Mouse (Mus musculus) hindbrain, embryonic 12.5 days (tissue): ENCODE results near the gene 0610037L13Rik. TPM values are rescaled to one million over a fixed set of nuclear protein-coding genes. Genes with fewer than 3 reads are reported as not detected.

ENCODE experiments used
- ATAC-seq: fragments of 200-750 bp; cut with Nextera tagmentation; 2 replicates; pipeline ENCODE4 v1.8.0; 2017; ENCODE audit warnings: moderate TSS enrichment; ENCODE audit not compliant: low FRiP score
- H3K27ac ChIP-seq: fragments of 300-500 bp; sonication (generic); 2 replicates; pipeline ENCODE4 v1.5.1; 2016; ENCODE audit warnings: mild to moderate bottlenecking
- H3K27me3 ChIP-seq: fragments of 300-500 bp; sonication (generic); 2 replicates; pipeline ENCODE4 v1.6.1; 2016; ENCODE audit warnings: mild to moderate bottlenecking
- H3K36me3 ChIP-seq: fragments of 300-500 bp; sonication (generic); 2 replicates; pipeline ENCODE4 v1.6.1; 2016; ENCODE audit warnings: mild to moderate bottlenecking
- H3K4me1 ChIP-seq: fragments of 300-500 bp; sonication (generic); 2 replicates; pipeline ENCODE4 v1.6.1; 2016
- H3K4me2 ChIP-seq: fragments of 300-500 bp; sonication (generic); replicated peaks from 2 replicates; pipeline ENCODE4 v1.6.1; 2016; ENCODE audit warnings: mild to moderate bottlenecking
- H3K4me3 ChIP-seq: fragments of 300-500 bp; sonication (generic); 2 replicates; pipeline ENCODE4 v1.5.1; 2016; ENCODE audit warnings: mild to moderate bottlenecking
- H3K9ac ChIP-seq: fragments of 300-500 bp; sonication (generic); 2 replicates; pipeline ENCODE4 v1.6.1; 2016; ENCODE audit warnings: mild to moderate bottlenecking, moderate library complexity
- H3K9me3 ChIP-seq: fragments of 300-500 bp; sonication (generic); replicated peaks from 2 replicates; pipeline ENCODE4 v1.6.1; 2016; ENCODE audit warnings: mild to moderate bottlenecking
- WGBS: fragments of 180-500 bp; shearing (Covaris S2); methylation state at CpG from one replicate; pipeline ENCODE4 v1.1.7; 2016; 5-methylcytosine and 5-hydroxymethylcytosine counted together
- polyA plus RNA-seq: library from polyadenylated mRNA; unstranded; fragments of >200 nt; fragmentation: Nextera tagmentation; extraction: Ambion mirVana; gene quantifications from 2 replicates; pipeline ENCODE4 v1.2.1, GENCODE M21; 2016

Gene 0610037L13Rik
- polyA plus RNA-seq, 1 experiment from 2014 or later: 113 TPM

- 4% methylated on average over 48 of the region's 48 CpGs for WGBS
- ATAC-seq: peak; percentile 90
- H3K9ac ChIP-seq: peak within 1 kb of the TSS; percentile 83
- H3K4me1 ChIP-seq: peaks cover 11% of the 10 kb centered on the region
- H3K36me3 ChIP-seq: peaks cover 33% of the 10 kb centered on the region
- no peaks in the 10 kb centered on the region for H3K9me3 ChIP-seq
- H3K4me3 ChIP-seq: peak within 1 kb of the TSS; percentile 82
- peak within 1 kb of the TSS; percentile 88 for H3K4me2 ChIP-seq
- peak within 1 kb of the TSS; percentile 68 for H3K27ac ChIP-seq
- H3K27me3 ChIP-seq: no peaks in the 10 kb centered on the region
These were observed 10.2 kb upstream of the 0610037L13Rik start, which contains the start of gene Magoh for GRCm38 (mm10) chr4:107879254-107880050. Gene Magoh, plus strand, starts transcription at chr4:107879755.

DNA sequence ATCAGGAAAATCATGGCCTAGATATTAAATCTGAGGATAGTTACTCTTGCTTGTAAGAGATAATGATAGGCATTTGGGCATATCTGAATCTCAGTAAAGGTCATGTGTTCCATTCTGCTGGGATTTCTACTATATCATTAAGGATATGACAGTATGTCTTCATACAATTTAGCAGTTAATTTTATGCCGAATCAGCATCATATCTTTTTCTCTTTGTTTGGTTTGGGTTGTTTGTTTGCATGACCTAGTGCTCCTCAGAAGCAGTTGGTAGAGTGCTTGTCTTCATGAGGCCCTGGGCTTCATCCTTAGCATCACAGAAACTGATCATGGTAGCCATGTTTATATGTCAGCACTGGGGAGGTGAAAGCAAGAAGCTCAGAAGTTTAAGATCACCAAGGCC, 8.0 kb upstream of the 0610037L13Rik start:
- H3K27ac ChIP-seq: no peak overlapping the region
- no peaks in the 10 kb centered on the region for H3K27me3 ChIP-seq
- ATAC-seq: no peak
- peaks cover 49% of the 10 kb centered on the region for H3K36me3 ChIP-seq
- WGBS: 94% methylated on average over 1 of the region's 1 CpGs
- H3K4me1 ChIP-seq: peaks cover 11% of the 10 kb centered on the region
- no peak overlapping the region for H3K4me3 ChIP-seq
- H3K9me3 ChIP-seq: no peaks in the 10 kb centered on the region
- no peak overlapping the region for H3K4me2 ChIP-seq
- H3K9ac ChIP-seq: no peak overlapping the region

DNA sequence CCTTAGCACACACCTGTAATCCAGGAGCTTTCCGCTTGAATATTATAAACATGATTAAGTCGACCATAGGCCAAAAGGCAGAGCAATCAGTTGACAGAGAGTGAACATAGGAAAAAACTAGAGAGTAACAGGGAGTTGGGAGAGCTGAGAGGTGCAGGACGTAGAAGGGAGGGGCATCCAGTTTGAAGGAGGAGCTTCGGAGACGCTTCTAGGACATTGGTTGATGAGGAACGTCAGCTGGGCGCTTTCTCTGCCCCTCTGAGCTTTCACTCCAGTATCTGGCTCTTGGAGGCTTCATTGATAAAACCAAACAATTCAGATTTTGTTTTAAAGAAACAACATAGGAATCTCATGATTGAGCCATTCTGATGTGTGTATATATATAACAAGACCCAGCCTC, 3.2 kb upstream of the 0610037L13Rik start:
- ATAC-seq: no peak
- WGBS: 81% methylated on average over 7 of the region's 7 CpGs
- peaks cover 55% of the 10 kb centered on the region for H3K36me3 ChIP-seq

GRCm38 (mm10) chr4:107889385-107889730, 255 bp upstream of the 0610037L13Rik start:
- Histone ChIP-seq H3K27me3 (no peaks in the 10 kb centered on the region), H3K9me3 (no peaks in the 10 kb centered on the region), H3K9ac (peak overlapping the region; percentile 73), H3K4me2 (peak overlapping the region; percentile 80), H3K36me3 (peaks cover 54% of the 10 kb centered on the region), H3K27ac (peak overlapping the region; percentile 85), H3K4me3 (peak overlapping the region; percentile 48), H3K4me1 (peaks cover 13% of the 10 kb centered on the region)
- WGBS: under 1% methylated on average over 12 of the region's 12 CpGs
- peak; percentile 47; the same call in 1 of the 2 replicates for ATAC-seq

More for the DNA sequence above, 3.2 kb upstream of the 0610037L13Rik start:
- Histone ChIP-seq H3K4me3 (no peak overlapping the region), H3K9me3 (no peaks in the 10 kb centered on the region), H3K4me2 (no peak overlapping the region), H3K27ac (no peak overlapping the region), H3K9ac (no peak overlapping the region), H3K4me1 (peaks cover 13% of the 10 kb centered on the region), H3K27me3 (no peaks in the 10 kb centered on the region)

DNA sequence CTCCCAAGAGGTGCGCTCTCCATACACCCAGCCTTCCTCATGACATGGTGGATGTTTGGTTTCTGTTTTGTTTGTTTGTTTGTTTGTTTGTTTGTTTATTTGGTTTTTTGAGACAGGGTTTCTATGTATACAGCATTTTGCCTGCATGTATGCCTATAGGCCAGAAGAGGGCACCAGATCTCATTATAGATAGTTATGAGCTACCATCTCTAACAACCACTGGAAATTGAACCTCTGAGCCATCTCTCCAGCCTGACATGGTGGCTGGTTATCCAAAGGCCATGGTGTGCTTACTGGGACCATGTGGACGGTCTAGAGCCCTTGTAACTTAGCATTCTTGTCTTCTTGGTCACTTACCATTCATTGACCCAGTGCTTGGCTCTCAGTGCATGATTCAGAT, 3.0 kb downstream of the 0610037L13Rik start:
- WGBS: 74% methylated on average over 2 of the region's 2 CpGs
- Histone ChIP-seq H3K4me2 (no peak overlapping the region), H3K4me3 (no peak overlapping the region), H3K4me1 (peaks cover 13% of the 10 kb centered on the region), H3K36me3 (peaks cover 57% of the 10 kb centered on the region), H3K27ac (no peak overlapping the region), H3K9me3 (no peaks in the 10 kb centered on the region), H3K27me3 (no peaks in the 10 kb centered on the region), H3K9ac (no peak overlapping the region)
- ATAC-seq: no peak

DNA sequence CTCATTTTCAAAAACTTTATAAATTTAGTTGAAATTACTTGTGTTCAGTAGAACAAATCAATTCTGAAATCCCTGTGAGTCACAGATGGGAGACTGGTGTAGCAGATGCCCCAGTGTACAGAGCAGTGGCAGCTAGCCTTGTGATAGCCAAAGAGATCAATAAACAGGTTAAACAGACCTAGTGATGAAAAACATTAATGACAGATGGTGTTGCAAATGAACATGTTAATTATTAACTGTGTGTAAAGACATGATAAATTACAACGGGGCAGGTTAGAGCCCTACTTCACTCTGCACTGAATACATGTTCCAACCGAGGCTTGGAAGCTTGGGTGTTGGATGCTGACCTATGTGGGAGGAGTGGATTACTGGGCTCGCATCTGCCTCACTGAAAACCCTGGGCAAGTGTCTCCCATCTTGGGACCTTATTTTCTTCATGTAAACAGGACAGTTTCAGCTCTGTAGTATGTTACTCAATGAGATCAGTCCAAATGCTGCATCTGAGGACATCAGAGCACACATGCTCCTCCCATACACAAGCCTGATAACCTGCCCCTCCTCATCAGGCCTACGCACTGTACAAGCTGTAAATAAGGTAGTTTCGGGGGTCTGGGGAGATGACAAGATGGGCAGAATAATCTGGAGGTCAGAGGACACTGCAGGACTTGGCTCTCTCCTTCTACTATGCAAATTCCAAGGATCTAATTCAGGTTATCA, 9.8 kb downstream of the 0610037L13Rik start:
- Histone ChIP-seq H3K36me3 (peaks cover 53% of the 10 kb centered on the region), H3K4me1 (no peaks in the 10 kb centered on the region), H3K4me3 (no peak overlapping the region), H3K27me3 (no peaks in the 10 kb centered on the region), H3K9ac (no peak overlapping the region), H3K4me2 (no peak overlapping the region), H3K9me3 (no peaks in the 10 kb centered on the region), H3K27ac (no peak overlapping the region)
- WGBS: 81% methylated on average over 5 of the region's 5 CpGs
- no peak for ATAC-seq

GRCm38 (mm10) chr4:107900206-107900605, 10.6 kb downstream of the 0610037L13Rik start:
- no peak for ATAC-seq
- H3K4me1 ChIP-seq: no peaks in the 10 kb centered on the region
- no peaks in the 10 kb centered on the region for H3K9me3 ChIP-seq
- peaks cover 51% of the 10 kb centered on the region for H3K36me3 ChIP-seq
- H3K4me3 ChIP-seq: no peak overlapping the region
- H3K27me3 ChIP-seq: no peaks in the 10 kb centered on the region
- 96% methylated on average over 3 of the region's 3 CpGs for WGBS
- no peak overlapping the region for H3K27ac ChIP-seq
- no peak overlapping the region for H3K9ac ChIP-seq
- no peak overlapping the region for H3K4me2 ChIP-seq

DNA sequence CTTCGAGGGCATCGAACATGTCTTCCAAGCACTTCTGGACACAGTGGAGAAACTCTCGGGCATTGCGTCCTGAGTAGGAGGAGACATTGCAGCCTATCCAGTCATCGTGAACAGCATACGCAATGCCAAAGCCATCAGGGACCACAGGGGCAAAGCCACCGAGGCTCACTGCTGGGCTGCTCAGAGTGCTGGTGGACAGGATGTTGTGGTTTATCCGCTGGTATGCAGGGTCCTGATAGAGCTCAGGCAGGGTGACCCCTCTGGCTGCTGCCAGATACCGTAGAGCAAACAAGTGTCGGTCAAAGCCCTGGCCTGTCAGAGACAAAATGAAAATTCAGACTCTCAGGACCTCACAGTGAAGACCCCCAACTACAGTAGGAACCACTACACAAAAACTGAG, 14.6 kb downstream of the 0610037L13Rik start:
- Histone ChIP-seq H3K27ac (no peak overlapping the region), H3K9me3 (no peaks in the 10 kb centered on the region), H3K4me3 (no peak overlapping the region), H3K27me3 (no peaks in the 10 kb centered on the region), H3K4me1 (no peaks in the 10 kb centered on the region), H3K4me2 (no peak overlapping the region), H3K36me3 (peaks cover 37% of the 10 kb centered on the region), H3K9ac (no peak overlapping the region)
- 96% methylated on average over 10 of the region's 10 CpGs for WGBS
- ATAC-seq: no peak

DNA sequence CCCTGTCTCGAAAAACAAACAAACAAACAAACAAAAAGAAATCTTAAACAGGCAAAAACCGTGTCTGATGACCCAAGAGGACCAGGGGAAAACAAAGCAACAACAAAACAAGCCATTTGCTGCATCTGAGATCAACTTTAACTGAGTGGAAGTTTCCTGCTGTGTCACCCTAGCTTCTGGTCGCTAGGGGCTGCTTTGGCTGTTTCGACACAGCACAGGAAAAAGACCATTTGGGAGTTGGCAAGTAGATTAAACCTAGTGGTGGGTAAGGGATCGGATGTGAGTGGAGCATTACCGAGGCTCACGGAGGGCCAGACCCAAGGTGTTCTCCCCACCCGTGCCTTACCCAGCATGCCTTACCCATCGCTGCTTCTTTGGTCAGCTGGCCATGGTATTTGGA, 16.9 kb downstream of the 0610037L13Rik start:
- no peak overlapping the region for H3K9ac ChIP-seq

DNA sequence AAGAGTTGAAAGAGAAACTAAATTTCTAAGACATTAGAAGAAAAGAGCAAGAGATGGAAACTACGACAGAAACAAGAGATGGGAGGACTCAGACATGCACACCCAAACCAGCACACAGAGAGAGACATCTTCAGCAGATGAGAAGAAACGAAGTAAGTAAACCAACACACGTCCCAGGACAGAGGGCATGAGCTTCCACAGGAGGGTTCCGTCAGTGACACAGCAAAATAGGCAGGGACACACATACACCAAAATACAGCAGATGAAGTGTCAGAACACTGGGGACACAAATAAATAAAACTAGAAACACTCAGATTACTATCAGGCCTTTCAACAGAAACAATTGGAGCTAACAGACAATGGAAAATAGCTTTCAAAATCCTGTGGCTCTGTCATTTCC, 20.4 kb downstream of the 0610037L13Rik start:
- H3K9me3 ChIP-seq: no peaks in the 10 kb centered on the region
- peaks cover 47% of the 10 kb centered on the region for H3K36me3 ChIP-seq
- no peak overlapping the region for H3K4me3 ChIP-seq
- no peak overlapping the region for H3K9ac ChIP-seq
- ATAC-seq: no peak
- no peak overlapping the region for H3K27ac ChIP-seq
- WGBS: 91% methylated on average over 4 of the region's 4 CpGs
- H3K4me2 ChIP-seq: no peak overlapping the region
- no peaks in the 10 kb centered on the region for H3K4me1 ChIP-seq
- H3K27me3 ChIP-seq: no peaks in the 10 kb centered on the region

More for the DNA sequence above, 16.9 kb downstream of the 0610037L13Rik start:
- 95% methylated on average over 9 of the region's 9 CpGs for WGBS
- Histone ChIP-seq H3K9me3 (no peaks in the 10 kb centered on the region), H3K36me3 (peaks cover 47% of the 10 kb centered on the region), H3K4me2 (no peak overlapping the region), H3K27me3 (no peaks in the 10 kb centered on the region), H3K4me3 (no peak overlapping the region), H3K4me1 (no peaks in the 10 kb centered on the region), H3K27ac (no peak overlapping the region)
- no peak for ATAC-seq

DNA sequence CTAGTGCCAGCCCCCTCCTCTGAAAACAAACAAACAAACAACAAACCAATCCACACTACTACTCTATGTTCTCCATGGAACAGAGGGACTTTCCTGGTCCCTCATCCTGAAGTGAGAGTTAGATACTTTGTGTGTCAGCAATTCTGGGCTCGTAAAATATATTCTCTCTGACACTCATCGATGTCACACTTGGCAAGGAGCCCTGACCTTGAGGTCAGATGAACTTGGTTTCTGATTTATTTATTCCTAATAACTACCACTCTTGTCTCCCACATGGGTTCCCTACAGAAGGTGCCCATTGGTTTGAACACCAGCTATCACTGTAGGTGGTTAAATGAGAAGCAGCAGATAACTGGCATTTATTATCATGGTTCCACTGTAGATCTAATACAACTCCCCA, 30.7 kb downstream of the 0610037L13Rik start:
- 90% methylated on average over 2 of the region's 2 CpGs for WGBS
- Histone ChIP-seq H3K36me3 (0 out of 2 replicates have a peak, but pooled peaks cover 6% of the 10 kb centered on the region), H3K4me1 (peaks cover 18% of the 10 kb centered on the region), H3K4me3 (no peak overlapping the region), H3K27ac (no peak overlapping the region), H3K9me3 (no peaks in the 10 kb centered on the region), H3K9ac (no peak overlapping the region), H3K4me2 (no peak overlapping the region), H3K27me3 (no peaks in the 10 kb centered on the region)
- ATAC-seq: no peak

DNA sequence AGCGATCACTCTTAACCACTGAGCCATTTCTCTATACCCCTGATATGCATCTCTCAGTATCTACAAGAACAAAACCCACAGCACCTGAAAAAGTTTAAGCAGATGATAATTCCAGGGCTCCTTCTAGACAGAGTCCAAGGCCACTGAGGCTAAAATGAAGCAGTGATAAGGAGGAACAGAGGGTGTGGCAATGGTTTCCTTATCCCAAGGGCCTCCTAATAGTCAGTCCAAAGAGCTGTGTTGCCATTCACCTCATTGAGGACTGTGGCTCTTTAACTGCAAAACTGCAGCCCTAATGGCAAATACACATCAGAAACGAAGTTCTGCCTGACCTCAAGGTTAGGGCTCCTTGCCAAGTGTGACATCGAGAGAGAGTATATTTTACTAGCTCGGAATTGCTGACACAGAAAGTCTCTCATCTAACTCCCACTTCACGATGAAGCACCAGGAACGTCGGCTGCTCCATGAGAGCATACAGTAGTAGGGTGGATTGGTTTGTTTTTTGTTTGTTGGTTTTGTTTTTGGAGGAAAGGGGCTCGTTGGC, 31.6 kb downstream of the 0610037L13Rik start:
- ATAC-seq: no peak
- peaks cover 18% of the 10 kb centered on the region for H3K4me1 ChIP-seq
- H3K4me3 ChIP-seq: no peak overlapping the region
- H3K9ac ChIP-seq: no peak overlapping the region
- H3K27ac ChIP-seq: no peak overlapping the region
- no peaks in the 10 kb centered on the region for H3K27me3 ChIP-seq
- no peak overlapping the region for H3K4me2 ChIP-seq
- WGBS: 86% methylated on average over 8 of the region's 8 CpGs
- H3K36me3 ChIP-seq: 0 out of 2 replicates have a peak, but pooled peaks cover 6% of the 10 kb centered on the region
- no peaks in the 10 kb centered on the region for H3K9me3 ChIP-seq
